Mouse (Mus musculus): Measurements from ENCODE around the gene Ubl5. TPM values are rescaled to one million over a fixed set of nuclear protein-coding genes. Genes with fewer than 3 reads are reported as not detected.

Gene Ubl5
- polyA plus RNA-seq, 1 experiment: 243 TPM

- Histone ChIP-seq H3K4me3 (ENCODE audit: insufficient read depth, low read length) (no peak overlapping the region), H3K4me1 (ENCODE audit: control insufficient read depth, insufficient read depth, low read length) (no peaks in the 10 kb centered on the region), H3K27ac (ENCODE audit: insufficient read depth, low read length) (no peak overlapping the region)
- no peak for TF ChIP-seq CTCF (IDR thresholded peaks at IDR 0.05; ENCODE audit: borderline replicate concordance, insufficient read depth, low read length)
- TF ChIP-seq POLR2A (IDR thresholded peaks at IDR 0.05; ENCODE audit: low read depth, low read length): no peak
These were observed 50.2 kb downstream of the Ubl5 start for GRCm38 (mm10) chr9:20692863-20693262.

- H3K4me3 ChIP-seq (ENCODE audit: insufficient read depth, low read length): no peak overlapping the region
- no peak overlapping the region for H3K27ac ChIP-seq (ENCODE audit: insufficient read depth, low read length)
- H3K4me1 ChIP-seq (ENCODE audit: control insufficient read depth, insufficient read depth, low read length): no peaks in the 10 kb centered on the region
- TF ChIP-seq POLR2A (IDR thresholded peaks at IDR 0.05; ENCODE audit: low read depth, low read length) (no peak), CTCF (IDR thresholded peaks at IDR 0.05; ENCODE audit: borderline replicate concordance, insufficient read depth, low read length) (no peak)
These were observed 52.1 kb downstream of the Ubl5 start for GRCm38 (mm10) chr9:20694721-20695235.

- Histone ChIP-seq H3K4me3 (ENCODE audit: insufficient read depth, low read length) (no peak overlapping the region), H3K27ac (ENCODE audit: insufficient read depth, low read length) (no peak overlapping the region), H3K4me1 (ENCODE audit: control insufficient read depth, insufficient read depth, low read length) (no peaks in the 10 kb centered on the region)
- no peak for TF ChIP-seq POLR2A (IDR thresholded peaks at IDR 0.05; ENCODE audit: low read depth, low read length)
- TF ChIP-seq CTCF (IDR thresholded peaks at IDR 0.05; ENCODE audit: borderline replicate concordance, insufficient read depth, low read length): no peak
These were observed 53.5 kb downstream of the Ubl5 start for GRCm38 (mm10) chr9:20696107-20696712.

Other genes with a start within 250 kb of the Ubl5 start
- 31.4 and 33.7 TPM in 2 replicates for gene Zfp26, start 182.7 kb upstream of the Ubl5 start, polyA plus RNA-seq (2011; ENCODE audit: insufficient read length, low read depth, missing spikeins)
- gene Zfp426, start 150.1 kb upstream of the Ubl5 start, polyA plus RNA-seq (2011; ENCODE audit: insufficient read length, low read depth, missing spikeins): 18.6 and 20.5 TPM in 2 replicates
- gene Zfp266, start 121.5 kb upstream of the Ubl5 start, polyA plus RNA-seq (2011; ENCODE audit: insufficient read length, low read depth, missing spikeins): 74.5 and 108 TPM in 2 replicates
- gene Zfp846, start 61.6 kb upstream of the Ubl5 start, polyA plus RNA-seq (2011; ENCODE audit: insufficient read length, low read depth, missing spikeins): 9.1 TPM in 2 replicates
- gene Fbxl12, start 1.9 kb downstream of the Ubl5 start, polyA plus RNA-seq (2011; ENCODE audit: insufficient read length, low read depth, missing spikeins): 18.3 and 18.9 TPM in 2 replicates
- gene Pin1, start 9.2 kb downstream of the Ubl5 start, polyA plus RNA-seq (2011; ENCODE audit: insufficient read length, low read depth, missing spikeins): 18.6 and 20.3 TPM in 2 replicates
- 3.6 and 6.5 TPM in 2 replicates for gene Olfm2, start 103.5 kb downstream of the Ubl5 start, polyA plus RNA-seq (2011; ENCODE audit: insufficient read length, low read depth, missing spikeins)
- gene Col5a3, start 172.2 kb downstream of the Ubl5 start, polyA plus RNA-seq (2011; ENCODE audit: insufficient read length, low read depth, missing spikeins): 68.7 and 71.7 TPM in 2 replicates
- not detected in 2 replicates for gene Rdh8, start 175.6 kb downstream of the Ubl5 start, polyA plus RNA-seq (2011; ENCODE audit: insufficient read length, low read depth, missing spikeins)
- 14.7 and 25.3 TPM in 2 replicates for gene A230050P20Rik, start 225.8 kb downstream of the Ubl5 start, polyA plus RNA-seq (2011; ENCODE audit: insufficient read length, low read depth, missing spikeins)
- 2.9 and 4.9 TPM in 2 replicates for gene Angptl6, start 236.8 kb downstream of the Ubl5 start, polyA plus RNA-seq (2011; ENCODE audit: insufficient read length, low read depth, missing spikeins)
- gene Ppan, start 245.3 kb downstream of the Ubl5 start, polyA plus RNA-seq (2011; ENCODE audit: insufficient read length, low read depth, missing spikeins): 31.1 and 34.5 TPM in 2 replicates

All from embryonic fibroblast, embryonic 13.5 days (primary cell).